Mouse (Mus musculus) layer of hippocampus, adult 2 months (tissue): ENCODE data around the gene Tmtc1. TPM values are rescaled to one million over a fixed set of nuclear protein-coding genes. Genes with fewer than 3 reads are reported as not detected.
A peak's percentile ranks its signal among the peaks of the same experiment; 100 is the strongest.

Experiments used
- DNase-seq, 2 experiments: peaks; one replicate each; pipeline ENCODE4 v3.0.0; 2022; ENCODE audit warnings: low spot score in 2 of 2
- H3K27ac ChIP-seq: fragments of 200-600 bp; 2 replicates; pipeline ENCODE4 v1.8.1; 2022
- H3K4me3 ChIP-seq: fragments of 200-600 bp; 2 replicates; pipeline ENCODE4 v1.8.1; 2022; ENCODE audit warnings: mild to moderate bottlenecking
- CTCF ChIP-seq: fragments of 200-600 bp; conservative IDR thresholded peaks from 2 replicates; pipeline ENCODE4 v1.8.1; 2022; ENCODE audit warnings: antibody characterized with exemption, mild to moderate bottlenecking, moderate library complexity
- total RNA-seq, 2 experiments: library from RNA; stranded (reverse); gene quantifications; 2 replicates each; pipeline ENCODE4 v1.2.3; 2021

Gene Tmtc1
- total RNA-seq, 2 experiments from 2014 or later: 39.8 to 42.0 TPM

DNA sequence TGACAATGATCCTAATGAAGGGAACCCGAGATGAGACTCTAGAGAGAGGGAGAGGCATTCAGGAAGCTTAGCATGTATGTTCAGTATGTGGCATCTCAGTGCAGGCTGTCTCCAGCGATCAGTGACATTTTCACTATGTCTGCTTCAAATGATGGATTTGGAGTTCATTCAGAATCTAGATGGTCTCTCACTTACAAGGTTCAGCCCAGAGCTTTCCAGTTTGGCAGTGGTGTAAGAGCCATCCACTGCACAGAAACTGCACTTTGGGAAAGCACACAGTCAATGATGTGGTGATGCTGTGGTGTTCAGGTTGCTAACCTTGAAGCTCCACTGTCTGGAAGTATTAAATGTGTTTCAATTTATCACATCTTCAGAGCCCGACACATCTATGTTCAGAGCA lies 1.9 kb upstream of the Tmtc1 start:
- TF ChIP-seq CTCF: no peak
- DNase-seq: no peak
- no peak overlapping the region for H3K27ac ChIP-seq
- no peak overlapping the region for H3K4me3 ChIP-seq

DNA sequence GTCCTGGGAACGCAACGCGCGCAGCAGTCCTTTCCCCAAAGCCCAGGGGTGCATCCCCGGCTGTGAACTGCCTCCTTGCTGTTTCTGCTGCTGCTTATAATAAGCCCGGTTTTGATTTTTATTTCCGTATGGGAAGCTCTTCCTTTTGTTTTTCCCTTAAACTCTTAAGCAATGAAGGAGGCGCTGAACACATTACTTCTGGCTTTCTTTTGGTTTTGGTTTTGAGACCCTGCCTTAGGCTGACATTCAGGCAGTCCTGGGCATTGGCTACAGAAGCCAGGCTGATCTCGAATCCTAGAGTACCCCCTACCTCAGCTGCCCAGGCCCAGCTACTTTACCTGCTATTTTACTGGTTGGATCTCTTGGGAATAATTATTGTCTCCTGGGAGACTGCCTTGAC lies 607 bp upstream of the Tmtc1 start:
- no peak for TF ChIP-seq CTCF
- no peak for DNase-seq
- Histone ChIP-seq H3K4me3 (peak overlapping the region; percentile 88), H3K27ac (peak overlapping the region; percentile 91)

DNA sequence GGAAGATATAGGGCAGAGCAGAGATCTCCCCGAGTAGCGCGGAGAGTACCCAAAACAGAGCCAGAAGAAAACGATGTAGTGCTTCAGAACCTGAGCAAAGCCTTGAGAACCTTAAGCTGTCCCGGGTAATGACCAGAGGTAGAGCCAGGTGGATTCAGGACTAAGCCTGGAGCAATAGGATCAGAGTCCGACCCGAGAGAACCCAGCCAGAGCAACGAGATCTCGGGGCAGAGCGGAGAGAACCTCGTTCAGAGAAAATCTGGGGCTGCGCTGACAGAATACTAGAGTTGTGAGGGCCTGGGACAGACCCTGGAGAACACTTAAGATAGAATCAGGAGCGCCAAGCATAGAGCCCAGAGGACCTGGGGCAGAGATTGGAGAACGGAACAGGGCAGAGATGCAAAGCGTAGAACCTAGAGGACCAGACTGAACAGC lies 881 bp downstream of the Tmtc1 start:
- Histone ChIP-seq H3K27ac (peak overlapping the region; percentile 91), H3K4me3 (peak overlapping the region; percentile 88)
- TF ChIP-seq CTCF: no peak
- no peak for DNase-seq

DNA sequence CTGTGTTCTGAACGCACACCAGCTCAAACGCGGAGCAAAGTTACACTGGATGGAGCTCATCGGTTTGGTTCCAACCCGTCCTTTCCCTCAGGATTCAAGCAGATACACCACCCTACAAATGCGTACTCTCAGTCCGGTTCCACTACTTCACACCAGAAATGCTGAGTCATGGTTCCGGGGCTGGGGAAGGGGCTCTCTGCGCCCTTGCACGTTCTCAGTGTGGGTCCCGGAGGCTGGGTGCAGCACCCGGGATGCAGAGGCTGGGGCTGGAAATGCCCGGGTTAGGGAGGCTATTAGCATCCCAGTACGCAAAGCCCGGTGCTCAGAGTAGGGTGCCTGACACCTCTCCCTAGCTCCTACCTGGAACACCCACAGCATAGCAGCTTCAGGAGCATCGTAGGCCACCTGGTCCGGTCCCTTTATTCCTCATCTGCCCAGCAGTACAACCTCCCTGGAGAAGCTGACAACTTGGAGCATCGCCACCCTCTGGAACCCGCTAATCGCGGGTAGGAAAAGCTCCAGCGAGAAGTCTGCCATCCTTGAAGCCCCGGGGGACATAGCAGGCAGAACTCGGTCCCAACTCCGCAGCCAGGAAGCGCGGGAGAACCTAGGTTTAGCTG lies 1.4 kb downstream of the Tmtc1 start:
- peak overlapping the region; percentile 88 for H3K4me3 ChIP-seq
- DNase-seq: peak in 1 of 2 experiments; percentile 25
- peak overlapping the region; percentile 91 for H3K27ac ChIP-seq
- no peak for TF ChIP-seq CTCF

DNA sequence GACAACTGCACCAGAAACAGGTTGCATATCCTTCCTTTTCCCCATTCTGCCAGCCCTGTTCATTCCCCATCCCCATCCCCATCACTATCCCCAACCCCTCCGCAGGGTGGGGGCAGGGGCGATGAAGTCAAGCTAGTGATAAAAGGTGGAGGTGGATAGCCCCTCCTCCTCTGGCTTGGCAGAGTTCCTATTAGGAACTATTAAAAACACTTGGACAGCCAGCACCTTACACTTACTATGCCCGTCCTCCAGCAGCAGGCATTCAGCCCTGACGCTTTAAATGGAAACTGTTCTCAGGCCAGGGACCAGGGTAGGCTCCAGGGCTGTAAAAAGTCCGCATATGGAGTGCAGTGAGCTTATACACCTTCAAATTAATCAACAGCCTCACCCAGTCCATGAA lies 2.3 kb downstream of the Tmtc1 start:
- Histone ChIP-seq H3K27ac (peak overlapping the region; percentile 91), H3K4me3 (peak overlapping the region; percentile 88)
- no peak for DNase-seq
- no peak for TF ChIP-seq CTCF

DNA sequence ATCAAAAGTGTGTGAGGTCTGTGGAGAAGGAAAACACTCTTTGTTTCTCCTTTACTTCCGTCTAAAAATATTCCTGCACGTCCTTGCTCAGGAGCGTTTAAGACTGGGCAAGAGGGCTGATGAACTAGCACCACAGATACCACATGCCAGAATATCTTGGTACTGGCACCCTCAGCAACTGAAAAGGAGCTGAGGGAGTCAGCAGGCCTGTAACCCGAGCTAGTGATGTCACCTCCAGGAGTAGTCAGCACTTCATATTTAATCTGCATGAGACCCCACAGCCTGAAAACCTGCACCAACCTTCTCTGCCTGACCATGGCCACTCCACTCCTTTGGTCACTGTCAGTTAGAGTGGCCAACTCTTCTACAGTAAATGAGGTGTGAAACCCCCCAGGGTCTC lies 5.1 kb downstream of the Tmtc1 start:
- no peak for TF ChIP-seq CTCF
- DNase-seq: no peak
- no peak overlapping the region for H3K4me3 ChIP-seq
- no peak overlapping the region for H3K27ac ChIP-seq

DNA sequence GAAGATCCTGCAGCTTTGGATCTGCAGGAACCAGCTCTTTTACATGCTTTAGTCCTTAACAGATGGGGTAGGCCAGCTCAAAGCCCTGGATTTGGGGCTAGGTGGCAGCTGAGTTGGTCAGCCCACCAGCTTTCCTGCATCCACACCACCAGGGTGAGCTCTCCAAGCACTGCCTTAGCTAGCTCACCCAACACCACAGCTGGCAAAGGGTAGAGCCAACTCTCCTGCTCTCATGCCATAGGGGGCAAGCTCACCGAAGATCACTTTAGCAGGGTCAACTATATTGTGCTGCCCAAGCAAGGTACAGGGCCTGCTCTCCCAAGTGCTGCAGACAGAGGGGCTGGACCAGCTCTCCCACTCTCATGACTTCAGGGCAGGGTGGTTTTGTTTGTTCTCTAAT lies 6.6 kb downstream of the Tmtc1 start:
- no peak for TF ChIP-seq CTCF
- Histone ChIP-seq H3K4me3 (no peak overlapping the region), H3K27ac (no peak overlapping the region)
- DNase-seq: no peak

DNA sequence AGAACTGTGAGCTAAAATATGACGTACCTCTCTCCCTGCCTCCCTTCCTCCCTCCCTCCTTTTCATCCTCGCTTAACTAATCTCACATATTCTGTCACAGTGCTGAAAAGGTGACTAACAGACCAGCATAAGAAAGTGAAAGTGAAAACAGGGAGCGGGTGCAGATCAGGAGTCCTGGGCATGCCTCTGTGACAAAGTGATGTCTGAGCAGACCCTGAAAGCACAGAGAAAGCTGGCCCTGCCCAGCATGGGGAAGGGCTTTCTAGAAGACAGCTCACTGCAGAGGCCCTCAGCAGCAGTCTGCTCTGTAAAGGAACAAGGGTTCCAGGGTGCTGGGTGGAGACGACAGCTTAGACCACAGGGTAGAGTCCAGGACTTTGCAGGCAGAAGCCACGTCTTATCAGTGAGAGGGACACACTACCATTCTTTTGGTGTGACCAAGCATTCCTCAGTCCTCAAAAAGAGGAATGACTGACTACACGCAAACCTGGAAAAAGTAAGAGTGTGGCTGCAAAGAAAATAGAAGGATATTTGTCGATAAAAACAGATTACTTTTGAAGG lies 7.7 kb downstream of the Tmtc1 start:
- no peak for TF ChIP-seq CTCF
- Histone ChIP-seq H3K27ac (no peak overlapping the region), H3K4me3 (no peak overlapping the region)
- DNase-seq: no peak

DNA sequence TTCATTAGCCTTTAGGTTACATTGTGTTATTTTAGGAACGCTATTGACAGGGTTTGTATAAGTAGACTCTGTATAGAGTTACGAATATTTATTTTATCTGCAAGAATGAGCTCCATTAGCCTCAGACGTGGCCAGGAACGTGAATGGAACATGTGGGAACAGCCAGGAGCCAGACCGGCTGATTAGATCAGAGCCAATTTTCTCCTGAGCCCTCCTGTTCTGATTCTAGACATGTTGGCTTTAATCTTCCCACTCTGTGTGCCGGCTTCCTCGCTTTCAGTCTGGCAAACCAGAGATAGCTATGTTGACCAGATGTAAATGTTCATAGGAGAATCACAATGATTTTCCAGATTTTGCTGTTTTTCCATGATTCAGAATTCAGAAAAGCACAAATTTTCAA lies 22.6 kb downstream of the Tmtc1 start:
- Histone ChIP-seq H3K27ac (peak overlapping the region; percentile 59; the same call in 1 of the 2 replicates), H3K4me3 (no peak overlapping the region)
- TF ChIP-seq CTCF: no peak
- DNase-seq: no peak

DNA sequence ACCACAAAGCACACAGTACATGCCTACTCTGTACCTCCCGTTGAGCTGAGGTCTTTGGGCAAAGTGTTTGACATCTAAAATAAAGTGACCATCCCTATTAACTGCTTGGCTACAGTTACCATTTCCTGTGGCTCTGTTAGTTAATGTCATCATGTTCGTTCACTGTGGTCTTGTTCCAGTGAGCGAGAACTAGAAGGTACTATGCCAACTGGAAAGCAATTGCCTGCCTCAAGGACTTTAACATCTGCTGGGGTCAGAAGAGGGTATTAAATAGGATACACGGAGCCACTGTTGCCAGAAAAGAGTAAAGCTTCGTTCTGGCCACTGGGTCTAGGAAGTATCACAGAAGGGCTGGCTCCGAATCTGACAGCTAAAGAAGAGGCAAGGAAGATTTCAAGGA lies 23.8 kb downstream of the Tmtc1 start:
- no peak for TF ChIP-seq CTCF
- no peak for DNase-seq
- H3K4me3 ChIP-seq: no peak overlapping the region
- H3K27ac ChIP-seq: no peak overlapping the region

DNA sequence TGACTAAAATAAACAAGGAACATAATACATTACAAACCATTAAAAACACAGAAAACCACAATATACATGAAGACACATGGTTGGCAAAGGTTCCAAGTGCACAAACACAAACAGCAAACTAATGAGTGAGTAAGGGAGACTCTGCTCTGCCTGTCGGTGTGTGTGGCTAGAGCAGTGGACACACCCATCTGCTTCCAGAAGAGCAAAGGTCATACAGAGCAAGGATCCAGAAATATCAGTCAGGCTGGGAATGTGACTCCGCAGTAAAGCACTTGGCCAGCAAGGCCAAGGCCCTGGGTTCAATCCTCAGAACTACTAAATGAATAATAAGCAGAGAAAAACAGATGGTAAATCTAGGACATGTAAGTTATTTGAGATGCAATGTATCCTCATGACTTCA lies 27.6 kb downstream of the Tmtc1 start:
- TF ChIP-seq CTCF: no peak
- Histone ChIP-seq H3K4me3 (no peak overlapping the region), H3K27ac (no peak overlapping the region)
- DNase-seq: no peak

DNA sequence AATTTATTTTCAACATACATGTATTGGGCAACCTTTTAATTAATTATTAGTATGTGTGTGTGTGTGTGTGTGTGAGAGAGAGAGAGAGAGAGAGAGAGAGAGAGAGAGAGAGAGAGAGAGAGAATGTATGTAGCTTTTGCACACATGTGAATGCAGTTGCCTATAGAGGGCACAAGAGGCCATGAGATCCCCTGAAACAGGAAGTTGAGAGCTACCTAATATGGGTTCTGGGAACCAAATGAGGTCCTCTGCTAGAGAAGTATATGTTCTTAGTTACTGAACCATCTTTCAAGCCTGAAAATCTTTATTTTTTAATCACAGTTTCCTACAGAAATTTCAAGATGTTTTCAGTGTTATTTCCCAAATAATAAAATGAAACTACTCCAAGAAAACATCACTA lies 30.6 kb downstream of the Tmtc1 start:
- peak; percentile 37; the same call in 1 of the 2 replicates for TF ChIP-seq CTCF
- no peak overlapping the region for H3K27ac ChIP-seq
- no peak overlapping the region for H3K4me3 ChIP-seq
- no peak for DNase-seq

DNA sequence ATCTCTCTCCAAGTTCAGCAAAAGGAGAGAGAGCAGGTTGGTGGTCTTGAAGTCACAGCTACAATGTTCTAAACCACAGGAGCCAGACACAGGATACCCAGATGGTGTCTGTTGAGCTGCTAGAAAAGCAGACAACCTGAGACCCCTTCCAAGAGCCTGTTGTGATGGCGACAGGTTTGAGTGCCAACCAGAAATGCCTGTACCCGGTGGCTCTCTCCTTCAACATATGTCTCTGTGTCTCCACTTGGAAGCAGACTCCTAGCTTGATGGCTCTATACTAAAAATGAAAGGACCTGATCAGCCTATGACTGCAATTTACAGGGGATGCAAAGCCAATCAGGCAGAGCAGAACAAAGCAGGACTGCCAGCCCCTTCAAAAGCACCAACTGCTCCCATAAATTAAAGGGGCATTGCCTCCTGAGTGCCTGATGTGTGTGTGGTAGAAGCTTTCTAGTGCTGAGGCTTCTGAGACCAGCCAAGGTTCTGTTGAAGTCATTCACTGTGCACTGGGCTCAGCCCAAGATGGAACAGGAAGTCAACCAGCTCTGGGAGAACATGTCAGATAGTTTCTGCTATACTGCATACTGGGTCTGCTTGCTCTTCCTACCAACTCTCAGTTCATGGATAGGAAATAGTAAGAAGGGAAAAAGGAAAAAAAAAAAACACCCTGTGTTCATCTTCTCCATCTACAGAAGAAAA lies 37.2 kb downstream of the Tmtc1 start:
- DNase-seq: no peak
- Histone ChIP-seq H3K27ac (peak overlapping the region; percentile 12; the same call in 1 of the 2 replicates), H3K4me3 (no peak overlapping the region)
- no peak for TF ChIP-seq CTCF

DNA sequence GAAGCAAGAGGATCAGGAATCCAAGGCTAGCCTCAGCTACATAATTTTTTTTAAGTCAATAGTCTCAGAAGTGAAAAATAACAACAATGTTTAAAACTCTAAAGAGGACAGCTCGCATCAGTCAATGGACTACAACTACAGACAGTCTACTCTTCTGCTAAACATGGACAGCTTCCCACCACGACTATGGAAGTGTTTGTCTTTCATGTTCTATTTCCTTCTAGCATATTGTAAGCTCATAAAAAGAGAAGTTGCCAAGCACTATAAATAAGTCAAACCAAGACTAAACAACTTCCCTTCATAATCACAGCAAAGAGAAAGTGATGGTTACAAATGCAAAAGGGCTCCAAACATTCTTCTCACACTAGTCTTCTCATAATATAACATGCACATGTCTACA lies 38.6 kb downstream of the Tmtc1 start:
- no peak for DNase-seq
- no peak for TF ChIP-seq CTCF
- Histone ChIP-seq H3K4me3 (no peak overlapping the region), H3K27ac (peak overlapping the region; percentile 37; the same call in 1 of the 2 replicates)
